Mouse (Mus musculus): ENCODE measurements around the gene Lgals2.

Gene Lgals2

GRCm38 (mm10) chr15:78842371-78843163 lies 12.8 kb downstream of the Lgals2 start, which contains the start of gene Cdc42ep1:
Cdc42ep1 (plus strand) TSS chr15:78842624.
- DNase-seq: peak; percentile 70

GRCm38 (mm10) chr15:78841161-78841790 lies 14.1 kb downstream of the Lgals2 start:
- DNase-seq: peak; percentile 11

GRCm38 (mm10) chr15:78840751-78841150 lies 14.6 kb downstream of the Lgals2 start:
- peak; percentile 11 for DNase-seq

GRCm38 (mm10) chr15:78840241-78840640 lies 15.1 kb downstream of the Lgals2 start:
- DNase-seq: peak; percentile 42

- no peak for DNase-seq
Observed at GRCm38 (mm10) chr15:78839744-78840143, 15.6 kb downstream of the Lgals2 start.

- DNase-seq: peak; percentile 80
Observed at GRCm38 (mm10) chr15:78836086-78836621, 19.2 kb downstream of the Lgals2 start.

GRCm38 (mm10) chr15:78835200-78836085 lies 19.9 kb downstream of the Lgals2 start:
- peak; percentile 66 for DNase-seq

GRCm38 (mm10) chr15:78834233-78835005 lies 20.9 kb downstream of the Lgals2 start:
- DNase-seq: peak; percentile 49

GRCm38 (mm10) chr15:78833582-78833981 lies 21.7 kb downstream of the Lgals2 start:
- DNase-seq: peak; percentile 25

- DNase-seq: peak; percentile 81
Observed at GRCm38 (mm10) chr15:78832701-78833123, 22.6 kb downstream of the Lgals2 start.

GRCm38 (mm10) chr15:78831720-78832657 lies 23.3 kb downstream of the Lgals2 start:
- DNase-seq: peak; percentile 76

GRCm38 (mm10) chr15:78830742-78831719 lies 24.3 kb downstream of the Lgals2 start:
- peak; percentile 66 for DNase-seq

- no peak for DNase-seq
Observed at GRCm38 (mm10) chr15:78829636-78830035, 25.7 kb downstream of the Lgals2 start.

- no peak for DNase-seq
Observed at GRCm38 (mm10) chr15:78828315-78828714, 27.0 kb downstream of the Lgals2 start.

GRCm38 (mm10) chr15:78826213-78827204 lies 28.8 kb downstream of the Lgals2 start:
- peak; percentile 71 for DNase-seq

- DNase-seq: no peak
Observed at GRCm38 (mm10) chr15:78816074-78816391, 39.3 kb downstream of the Lgals2 start.

- DNase-seq: no peak
Observed at GRCm38 (mm10) chr15:78815314-78816073, 39.8 kb downstream of the Lgals2 start.

- no peak for DNase-seq
Observed at GRCm38 (mm10) chr15:78813603-78814002, 41.7 kb downstream of the Lgals2 start.

Data from kidney, adult 11 months (tissue).